Mouse (Mus musculus) hindbrain, embryonic 12.5 days (tissue): ENCODE results near the gene Txndc17. TPM values are rescaled to one million over a fixed set of nuclear protein-coding genes. Genes with fewer than 3 reads are reported as not detected.

Experiments
- ATAC-seq: fragments of 200-750 bp; cut with Nextera tagmentation; 2 replicates; pipeline ENCODE4 v1.8.0; 2017; ENCODE audit warnings: moderate TSS enrichment; ENCODE audit not compliant: low FRiP score
- H3K27ac ChIP-seq: fragments of 300-500 bp; sonication (generic); 2 replicates; pipeline ENCODE4 v1.5.1; 2016; ENCODE audit warnings: mild to moderate bottlenecking
- H3K27me3 ChIP-seq: fragments of 300-500 bp; sonication (generic); 2 replicates; pipeline ENCODE4 v1.6.1; 2016; ENCODE audit warnings: mild to moderate bottlenecking
- H3K36me3 ChIP-seq: fragments of 300-500 bp; sonication (generic); 2 replicates; pipeline ENCODE4 v1.6.1; 2016; ENCODE audit warnings: mild to moderate bottlenecking
- H3K4me1 ChIP-seq: fragments of 300-500 bp; sonication (generic); 2 replicates; pipeline ENCODE4 v1.6.1; 2016
- H3K4me2 ChIP-seq: fragments of 300-500 bp; sonication (generic); replicated peaks from 2 replicates; pipeline ENCODE4 v1.6.1; 2016; ENCODE audit warnings: mild to moderate bottlenecking
- H3K4me3 ChIP-seq: fragments of 300-500 bp; sonication (generic); 2 replicates; pipeline ENCODE4 v1.5.1; 2016; ENCODE audit warnings: mild to moderate bottlenecking
- H3K9ac ChIP-seq: fragments of 300-500 bp; sonication (generic); 2 replicates; pipeline ENCODE4 v1.6.1; 2016; ENCODE audit warnings: mild to moderate bottlenecking, moderate library complexity
- H3K9me3 ChIP-seq: fragments of 300-500 bp; sonication (generic); replicated peaks from 2 replicates; pipeline ENCODE4 v1.6.1; 2016; ENCODE audit warnings: mild to moderate bottlenecking
- WGBS: fragments of 180-500 bp; shearing (Covaris S2); methylation state at CpG from one replicate; pipeline ENCODE4 v1.1.7; 2016; 5-methylcytosine and 5-hydroxymethylcytosine counted together
- polyA plus RNA-seq: library from polyadenylated mRNA; unstranded; fragments of >200 nt; fragmentation: Nextera tagmentation; extraction: Ambion mirVana; gene quantifications from 2 replicates; pipeline ENCODE4 v1.2.1, GENCODE M21; 2016

Txndc17 gene
- polyA plus RNA-seq, 1 experiment from 2014 or later, result 167 TPM

GRCm38 (mm10) chr11:72196506-72196905, 10.8 kb upstream of the Txndc17 start:
- Histone ChIP-seq H3K9me3 (no peaks in the 10 kb centered on the region), H3K27me3 (no peaks in the 10 kb centered on the region), H3K4me1 (no peaks in the 10 kb centered on the region), H3K4me3 (no peak overlapping the region), H3K4me2 (no peak overlapping the region), H3K36me3 (peaks cover 36% of the 10 kb centered on the region), H3K27ac (no peak overlapping the region), H3K9ac (no peak overlapping the region)
- 92% methylated on average over 8 of the region's 8 CpGs for WGBS
- no peak for ATAC-seq

- Histone ChIP-seq H3K9ac (no peak overlapping the region), H3K4me3 (no peak overlapping the region), H3K4me1 (peaks cover 21% of the 10 kb centered on the region), H3K9me3 (no peaks in the 10 kb centered on the region), H3K4me2 (no peak overlapping the region), H3K36me3 (peaks cover 21% of the 10 kb centered on the region), H3K27ac (no peak overlapping the region), H3K27me3 (no peaks in the 10 kb centered on the region)
- 87% methylated on average over 1 of the region's 1 CpGs for WGBS
- ATAC-seq, result no peak
These were observed 3.9 kb upstream of the Txndc17 start for GRCm38 (mm10) chr11:72203440-72203839.

GRCm38 (mm10) chr11:72205256-72205655, 2.1 kb upstream of the Txndc17 start:
- no peak overlapping the region for H3K27ac ChIP-seq
- H3K4me3 ChIP-seq, result peak overlapping the region; percentile 87; the same call in 1 of the 2 replicates
- WGBS, result 87% methylated on average over 6 of the region's 6 CpGs
- peaks cover 21% of the 10 kb centered on the region for H3K4me1 ChIP-seq
- peak overlapping the region; percentile 90; the same call in 1 of the 2 replicates for H3K9ac ChIP-seq
- no peaks in the 10 kb centered on the region for H3K27me3 ChIP-seq
- ATAC-seq, result no peak
- no peaks in the 10 kb centered on the region for H3K9me3 ChIP-seq
- peak overlapping the region; percentile 89 for H3K4me2 ChIP-seq
- peaks cover 25% of the 10 kb centered on the region for H3K36me3 ChIP-seq

DNA sequence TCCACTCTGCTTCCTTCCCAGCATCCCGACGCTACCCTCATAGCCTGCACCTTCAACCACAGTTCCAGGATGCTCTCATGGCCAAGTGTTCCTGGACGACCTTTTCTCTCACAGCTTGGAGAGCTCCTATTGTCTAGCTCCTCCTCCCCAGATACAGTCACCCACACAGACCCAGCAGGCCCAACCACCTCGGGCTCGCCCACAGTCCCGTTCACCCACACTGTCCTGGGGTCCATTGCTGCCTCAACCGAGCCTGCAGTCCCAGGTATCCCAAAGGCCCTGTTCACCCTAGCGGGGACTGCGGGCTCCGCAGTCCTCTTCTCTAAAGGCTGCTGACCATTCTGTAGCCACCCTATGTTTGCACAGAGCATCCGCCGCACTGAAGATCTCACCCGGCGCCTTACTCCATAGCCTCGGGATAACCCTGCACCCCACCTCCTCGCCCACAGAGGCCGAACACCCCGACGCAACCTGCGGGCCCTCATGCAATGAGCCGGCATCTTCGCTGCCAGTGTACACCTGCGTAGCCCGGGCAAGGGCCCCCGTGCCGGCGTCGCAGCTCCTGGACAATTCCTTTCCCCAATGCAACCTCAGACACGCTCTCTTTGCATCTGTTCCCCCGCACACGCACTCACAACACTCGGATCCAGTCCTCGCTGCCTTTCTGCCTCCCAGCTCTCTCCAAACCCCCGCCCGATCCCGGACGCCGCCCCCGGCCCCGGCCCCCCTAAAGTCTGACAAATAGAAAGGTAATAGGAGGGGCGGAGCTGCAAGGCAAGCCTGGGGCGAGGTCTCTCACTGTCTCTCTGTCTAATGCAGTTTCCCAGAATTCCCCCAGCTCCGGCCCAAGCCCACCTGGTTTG, 775 bp upstream of the Txndc17 start, which contains the start of gene Gm43951:
TSS of gene Gm43951 (minus strand) at position 500 of the 863 bp plus-strand sequence.
- Histone ChIP-seq H3K4me1 (peaks cover 21% of the 10 kb centered on the region), H3K36me3 (peaks cover 30% of the 10 kb centered on the region), H3K27me3 (no peaks in the 10 kb centered on the region), H3K9me3 (no peaks in the 10 kb centered on the region), H3K4me2 (peak within 1 kb of the TSS; percentile 89), H3K4me3 (peak within 1 kb of the TSS; percentile 87), H3K9ac (peak within 1 kb of the TSS; percentile 90), H3K27ac (peak within 1 kb of the TSS; percentile 79)
- ATAC-seq, result peak; percentile 60
- under 1% methylated on average over 43 of the region's 43 CpGs for WGBS

DNA sequence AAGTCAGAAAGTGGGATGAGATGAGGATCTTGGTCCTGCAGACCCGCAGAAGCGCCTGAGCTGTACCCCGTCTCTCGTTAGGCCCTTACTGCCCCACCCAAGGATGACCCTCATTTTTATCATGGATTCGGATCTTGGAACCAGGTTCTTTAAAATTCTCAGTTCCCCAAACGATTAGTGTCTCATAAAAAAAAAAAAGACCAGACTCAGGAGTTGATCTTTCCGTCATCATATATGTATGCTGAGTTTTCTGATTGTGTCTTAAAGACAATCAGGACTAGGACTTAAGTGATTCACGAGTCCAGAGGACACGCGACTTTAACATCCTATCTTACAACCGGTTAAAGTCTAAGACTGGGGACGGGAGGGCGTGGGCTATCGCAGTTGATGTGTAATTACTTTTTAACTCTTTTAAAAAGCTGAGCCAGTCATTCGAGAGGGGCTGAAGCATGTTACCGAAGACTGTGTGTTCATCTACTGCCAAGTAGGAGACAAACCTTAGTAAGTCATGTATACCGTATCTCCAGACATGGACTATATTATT, 559 bp downstream of the Txndc17 start:
- Histone ChIP-seq H3K4me3 (peak overlapping the region; percentile 87), H3K36me3 (peaks cover 25% of the 10 kb centered on the region), H3K4me1 (peaks cover 21% of the 10 kb centered on the region), H3K9me3 (no peaks in the 10 kb centered on the region), H3K27me3 (no peaks in the 10 kb centered on the region), H3K4me2 (peak overlapping the region; percentile 89), H3K27ac (peak overlapping the region; percentile 79; the same call in 1 of the 2 replicates), H3K9ac (peak overlapping the region; percentile 90)
- ATAC-seq, result no peak
- WGBS, result 21% methylated on average over 17 of the region's 17 CpGs

GRCm38 (mm10) chr11:72214591-72215409, 7.5 kb downstream of the Txndc17 start:
- Histone ChIP-seq H3K4me1 (peaks cover 20% of the 10 kb centered on the region), H3K9me3 (no peaks in the 10 kb centered on the region), H3K4me3 (peak overlapping the region; percentile 79), H3K4me2 (peak overlapping the region; percentile 90), H3K36me3 (peaks cover 20% of the 10 kb centered on the region), H3K27me3 (no peaks in the 10 kb centered on the region), H3K27ac (peak overlapping the region; percentile 78), H3K9ac (peak overlapping the region; percentile 84)
- ATAC-seq, result peak; percentile 97
- under 1% methylated on average over 51 of the region's 51 CpGs for WGBS

DNA sequence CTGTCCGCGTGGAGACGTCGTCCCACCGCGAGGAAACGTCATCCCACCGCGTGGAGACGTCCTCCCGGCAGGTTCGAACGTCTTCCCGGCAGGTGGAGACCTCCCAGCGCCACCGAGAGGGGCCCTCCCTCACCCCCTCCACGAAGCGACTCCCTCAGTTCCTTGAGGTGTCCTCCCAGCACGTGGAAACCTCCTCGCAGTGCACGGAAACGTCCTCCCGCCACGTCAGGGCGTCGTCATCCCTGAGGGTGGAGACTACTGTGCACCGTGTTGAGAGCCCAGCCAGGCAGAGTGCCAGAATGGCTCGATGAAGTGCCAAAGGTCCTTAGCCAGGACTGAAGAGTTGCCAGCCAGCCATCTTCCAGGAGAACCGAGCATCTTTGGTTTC, 8.1 kb downstream of the Txndc17 start, which contains the start of gene Med31:
TSS of gene Med31 (minus strand) at position 183 of the 388 bp plus-strand sequence.
- Histone ChIP-seq H3K27me3 (no peaks in the 10 kb centered on the region), H3K4me2 (peak within 1 kb of the TSS; percentile 90), H3K27ac (peak within 1 kb of the TSS; percentile 78), H3K36me3 (peaks cover 14% of the 10 kb centered on the region), H3K4me1 (peaks cover 20% of the 10 kb centered on the region), H3K4me3 (peak within 1 kb of the TSS; percentile 79), H3K9me3 (no peaks in the 10 kb centered on the region), H3K9ac (peak within 1 kb of the TSS; percentile 84)
- 3% methylated on average over 29 of the region's 29 CpGs for WGBS
- peak; percentile 86 for ATAC-seq

- H3K9me3 ChIP-seq, result no peaks in the 10 kb centered on the region
- WGBS, result 87% methylated on average over 5 of the region's 5 CpGs
- H3K27ac ChIP-seq, result no peak overlapping the region
- H3K4me2 ChIP-seq, result peak overlapping the region; percentile 19; the same call in 1 of the 2 replicates
- H3K27me3 ChIP-seq, result no peaks in the 10 kb centered on the region
- peaks cover 20% of the 10 kb centered on the region for H3K4me1 ChIP-seq
- no peak overlapping the region for H3K9ac ChIP-seq
- no peak for ATAC-seq
- no peak overlapping the region for H3K4me3 ChIP-seq
- no peaks in the 10 kb centered on the region for H3K36me3 ChIP-seq
These were observed 9.8 kb downstream of the Txndc17 start for GRCm38 (mm10) chr11:72217116-72217515.

DNA sequence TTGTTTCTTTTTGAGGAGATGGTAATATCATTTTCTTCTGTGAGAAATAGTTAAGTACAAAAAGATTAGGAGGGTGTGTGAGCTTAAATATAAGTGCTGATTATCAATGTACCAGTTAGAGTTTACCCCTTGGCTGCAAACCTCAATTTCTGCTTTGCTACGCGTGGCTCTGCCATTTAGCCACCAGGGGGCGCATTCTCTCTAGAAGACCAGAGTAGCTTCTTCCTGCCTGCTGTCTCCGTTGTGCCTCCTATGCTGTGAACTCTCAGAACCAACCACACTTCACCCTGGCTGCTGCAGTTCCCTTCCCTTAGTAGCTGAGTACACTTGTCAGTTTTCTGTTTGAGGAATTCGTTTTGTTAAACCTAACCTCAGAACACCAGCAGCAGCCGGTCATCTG, 13.9 kb downstream of the Txndc17 start:
- H3K4me3 ChIP-seq, result no peak overlapping the region
- WGBS, result 16% methylated on average over 6 of the region's 6 CpGs
- ATAC-seq, result no peak
- no peak overlapping the region for H3K9ac ChIP-seq
- no peaks in the 10 kb centered on the region for H3K36me3 ChIP-seq
- H3K9me3 ChIP-seq, result no peaks in the 10 kb centered on the region
- no peak overlapping the region for H3K4me2 ChIP-seq
- H3K27ac ChIP-seq, result no peak overlapping the region
- peaks cover 13% of the 10 kb centered on the region for H3K4me1 ChIP-seq
- no peaks in the 10 kb centered on the region for H3K27me3 ChIP-seq

- no peaks in the 10 kb centered on the region for H3K27me3 ChIP-seq
- H3K36me3 ChIP-seq, result no peaks in the 10 kb centered on the region
- no peak overlapping the region for H3K4me3 ChIP-seq
- no peak overlapping the region for H3K9ac ChIP-seq
- no peak overlapping the region for H3K4me2 ChIP-seq
- H3K9me3 ChIP-seq, result no peaks in the 10 kb centered on the region
- H3K27ac ChIP-seq, result no peak overlapping the region
- ATAC-seq, result no peak
- peaks cover 11% of the 10 kb centered on the region for H3K4me1 ChIP-seq
- 82% methylated on average over 4 of the region's 4 CpGs for WGBS
These were observed 16.1 kb downstream of the Txndc17 start for GRCm38 (mm10) chr11:72223414-72223813.

DNA sequence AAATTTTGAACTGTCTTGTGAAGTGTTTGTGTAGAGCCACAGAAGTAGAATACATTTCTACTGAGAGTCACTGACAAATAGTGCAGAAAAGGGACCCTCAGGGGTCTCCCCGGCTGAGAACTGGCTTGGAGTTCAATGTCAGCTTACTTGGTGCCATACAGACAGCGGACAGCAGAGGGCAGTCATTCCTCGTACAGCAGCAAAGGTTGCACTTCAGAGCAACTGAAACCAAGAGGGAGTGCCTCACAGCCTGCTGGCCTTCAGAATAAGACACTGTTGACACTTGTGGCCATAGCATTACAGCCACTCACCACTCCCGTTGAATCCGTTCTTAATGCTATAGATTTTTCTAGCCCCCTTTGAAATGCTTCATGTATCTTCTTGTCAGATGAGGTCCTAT, 17.5 kb downstream of the Txndc17 start:
- ATAC-seq, result no peak
- no peak overlapping the region for H3K4me2 ChIP-seq
- no peaks in the 10 kb centered on the region for H3K27me3 ChIP-seq
- no peak overlapping the region for H3K9ac ChIP-seq
- no peaks in the 10 kb centered on the region for H3K9me3 ChIP-seq
- 21% methylated on average over 5 of the region's 5 CpGs for WGBS
- no peak overlapping the region for H3K27ac ChIP-seq
- no peaks in the 10 kb centered on the region for H3K36me3 ChIP-seq
- peaks cover 11% of the 10 kb centered on the region for H3K4me1 ChIP-seq
- H3K4me3 ChIP-seq, result no peak overlapping the region
